Comparison of ENCODE assay signal across 7 mouse cellular contexts in the genomic region with DNA sequence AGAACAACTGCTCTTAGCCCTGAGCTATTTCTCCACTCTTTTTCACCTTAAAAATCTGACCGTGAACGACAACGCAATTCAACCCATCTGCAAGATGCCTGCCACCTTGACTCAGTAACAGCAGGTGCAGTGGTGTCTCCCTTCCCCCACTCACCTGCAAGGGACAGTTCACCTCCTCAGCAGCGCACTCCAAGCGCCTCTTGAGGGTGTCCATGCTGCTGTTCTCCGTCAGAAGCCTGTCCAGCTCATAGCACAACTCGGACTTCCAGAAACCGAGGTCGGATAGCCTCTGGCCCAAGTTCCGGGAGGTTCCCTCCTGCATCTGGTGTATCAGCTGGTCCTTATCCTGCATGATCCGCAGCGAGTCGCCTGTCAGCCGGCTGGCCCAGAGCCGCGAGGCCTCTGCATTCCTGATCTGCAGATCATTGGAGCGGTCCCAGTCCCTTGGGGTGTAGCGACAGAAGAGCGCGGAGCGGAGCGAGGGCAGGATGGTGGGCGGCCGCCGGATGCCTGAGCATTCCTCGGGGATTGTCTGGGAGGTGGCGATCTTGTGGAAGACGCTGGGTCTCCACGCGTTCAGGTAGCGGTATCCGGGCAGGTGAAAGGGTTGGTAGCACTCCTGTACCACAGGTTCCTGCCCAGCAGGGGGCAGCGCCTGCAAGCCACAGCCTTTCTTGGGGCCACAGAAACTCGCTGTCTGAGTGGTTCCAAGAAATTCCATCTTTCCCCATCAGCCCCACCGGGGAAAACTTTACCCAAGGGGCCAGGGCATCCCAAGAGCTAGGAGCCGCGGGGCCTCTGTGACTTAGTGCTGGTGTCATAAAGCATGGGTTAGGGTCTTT. TPM values are rescaled to one million over a fixed set of nuclear protein-coding genes. Genes with fewer than 3 reads are reported as not detected.
DNase-seq lines count a peak whose midpoint lies in the region; ATAC-seq and TF ChIP-seq lines count a peak whose summit lies in the region.

A gene (minus strand): TSS at position 792 of the 842 bp plus-strand sequence.

- H3K4me3 ChIP-seq in E14TG2a.4 (replicated peaks; ENCODE audit: low read length) = peak within 1 kb of the TSS; percentile 70
- H3K4me3 ChIP-seq in embryonic facial prominence, embryonic 11.5 days (ENCODE audit: low read depth, low read length) = peak within 1 kb of the TSS; percentile 18; the same call in 1 of the 2 replicates

- POLR2A ChIA-PET in Patski (lab: Charles Lee) = interaction anchor here (1.2 kb wide), 1 partner anchor 113 kb away, joined by 7 read pairs; no protein-coding TSS in a partner anchor

- H3K36me3 ChIP-seq in E14TG2a.4 (ENCODE audit: insufficient read depth, low read length) = no peaks in the 10 kb centered on the region
- H3K36me3 ChIP-seq in embryonic facial prominence, embryonic 11.5 days (replicated peaks; ENCODE audit: control insufficient read depth, insufficient read depth, low read depth, low read length) = no peaks in the 10 kb centered on the region
- no peaks in the 10 kb centered on the region for H3K36me3 ChIP-seq in splenic B cell, adult 2 months (ENCODE audit: control insufficient read depth, insufficient read depth, low read length, poor library complexity, severe bottlenecking)

- H3K9ac ChIP-seq in embryonic facial prominence, embryonic 11.5 days (replicated peaks; ENCODE audit: low read length) = peak within 1 kb of the TSS; percentile 27; the same call in 1 of the 2 replicates

- no peak for DNase-seq in Patski (ENCODE audit: low read depth, low spot score)
- peak; percentile 48 for DNase-seq in embryonic facial prominence, embryonic 11.5 days (ENCODE audit: low spot score)
- DNase-seq in heart, postnatal 14 days = peak; percentile 43 to 62
- peak; percentile 45 to 48 for DNase-seq in left cerebral cortex, postnatal 25 days (ENCODE audit: low spot score in 2 of 2)
- peak; percentile 59 for DNase-seq in mesoderm, embryonic 11.5 days (ENCODE audit: low read depth, low spot score)
- DNase-seq in splenic B cell, adult 2 months (ENCODE audit: low read depth, low spot score) = peak; percentile 63

- H3K27me3 ChIP-seq in E14TG2a.4 (ENCODE audit: insufficient read depth, low read length) (peaks cover 54% of the 10 kb centered on the region), Patski (no peaks in the 10 kb centered on the region)
- peaks cover 6% of the 10 kb centered on the region; the same call in 1 of the 2 replicates for H3K27me3 ChIP-seq in embryonic facial prominence, embryonic 11.5 days (ENCODE audit: control insufficient read depth, insufficient read depth, low read length)
- no peaks in the 10 kb centered on the region for H3K27me3 ChIP-seq in splenic B cell, adult 2 months (ENCODE audit: control insufficient read depth, insufficient read depth, low read length, poor library complexity, severe bottlenecking)

- H3K4me1 ChIP-seq in E14TG2a.4 (replicated peaks; ENCODE audit: low read depth, low read length) = peaks cover 17% of the 10 kb centered on the region
- no peaks in the 10 kb centered on the region for H3K4me1 ChIP-seq in embryonic facial prominence, embryonic 11.5 days (ENCODE audit: control insufficient read depth, insufficient read depth, low read length)

- WGBS in embryonic facial prominence, embryonic 11.5 days = 8% methylated on average over 37 of the region's 37 CpGs

- peak; percentile 68 for ATAC-seq in Patski
- ATAC-seq in embryonic facial prominence, embryonic 11.5 days (replicated peaks; ENCODE audit: insufficient number of reproducible peaks, low FRiP score, low TSS enrichment, low read depth) = peak; percentile 41; the same call in 1 of the 2 replicates

- intact Hi-C loops in heart, postnatal 14 days (cut with DNase I) = loop anchor here (1.0 to 5.0 kb wide), 3 partner anchors 115 to 308 kb away; no protein-coding TSS in a partner anchor
- intact Hi-C loops in left cerebral cortex, postnatal 25 days (cut with DNase I) = loop anchor here (5.0 kb wide), 2 partner anchors 113 to 308 kb away; no protein-coding TSS in a partner anchor

- H3K4me2 ChIP-seq in embryonic facial prominence, embryonic 11.5 days (ENCODE audit: low read depth, low read length) = peak within 1 kb of the TSS; percentile 51

- in situ Hi-C loops in Patski (cut with MboI; ENCODE audit: low pct_unique_long_range_greater_than_20kb) = loop anchor here (5.0 to 10.0 kb wide), 2 partner anchors 118 to 310 kb away; no protein-coding TSS in a partner anchor

- CTCF ChIA-PET in Patski (lab: Charles Lee) = interaction anchor here (1.0 to 10.3 kb wide), 7 partner anchors 9 to 128 kb away, joined by 3 to 102 read pairs (median 3); no protein-coding TSS in a partner anchor

- H3K9me3 ChIP-seq in E14TG2a.4 (ENCODE audit: low read length) = no peaks in the 10 kb centered on the region
- no peaks in the 10 kb centered on the region for H3K9me3 ChIP-seq in embryonic facial prominence, embryonic 11.5 days (replicated peaks; ENCODE audit: control insufficient read depth, low read length)

- H3K27ac ChIP-seq in embryonic facial prominence, embryonic 11.5 days (replicated peaks; ENCODE audit: low read depth, low read length) = no peak within 1 kb of the TSS

- peak; percentile 28 for TF ChIP-seq CTCF in E14TG2a.4 (conservative IDR thresholded peaks at IDR 0.05; ENCODE audit: low read length)
- peak; percentile 72 for TF ChIP-seq CTCF in Patski (IDR thresholded peaks at IDR 0.05)

RNA-seq across cellular contexts. Expression of the gene that starts here (rescaled TPM):
- polyA plus RNA-seq in Patski (2021) = not detected
- 0.11 and 0.15 TPM in 2 replicates for polyA plus RNA-seq in embryonic facial prominence, embryonic 11.5 days (2014; fragmentation: Nextera tagmentation; extraction: Ambion mirVana)
- under 1 TPM; 0.14 to 0.22 TPM for total RNA-seq in heart, postnatal 14 days (2021)
- total RNA-seq in left cerebral cortex, postnatal 25 days (2021) = 1 to 10 TPM; 6.5 to 8.6 TPM

Comparison
In these comparisons a context has a peak if more than half of its experiments do, and no peak if none do; other contexts are left out.
1. RNA of the gene that starts here (total RNA-seq): 6.5 to 8.6 TPM in left cerebral cortex, postnatal 25 days; 0.14 to 0.22 TPM in heart, postnatal 14 days; every median in the first group is over 4 times any median in the second.
2. Peak in ATAC-seq in Patski; RNA of the gene not detected or under 1 TPM.
3. Peak in DNase-seq, ATAC-seq, H3K4me3 ChIP-seq, H3K9ac ChIP-seq and H3K4me2 ChIP-seq in embryonic facial prominence, embryonic 11.5 days; RNA of the gene not detected or under 1 TPM.
4. Peak in DNase-seq in heart, postnatal 14 days; RNA of the gene not detected or under 1 TPM.